Mouse (Mus musculus) lung, postnatal 0 days (tissue): Measurements from ENCODE around the gene Tmem40.

ENCODE experiments used
- CTCF ChIP-seq: IDR thresholded peaks from 2 replicates; pipeline ENCODE4 v1.5.1; 2016; ENCODE audit warnings: antibody characterized with exemption, mild to moderate bottlenecking
- EP300 ChIP-seq: IDR thresholded peaks from 2 replicates; pipeline ENCODE4 v1.6.1; 2016; ENCODE audit warnings: antibody characterized with exemption, mild to moderate bottlenecking, control low read depth

GRCm38 (mm10) chr6:115808196-115808487, 45.9 kb upstream of the Tmem40 start:
- TF ChIP-seq CTCF, result no peak
- no peak for TF ChIP-seq EP300
